Mouse (Mus musculus): ENCODE results near the gene Abl2. TPM values are rescaled to one million over a fixed set of nuclear protein-coding genes. Genes with fewer than 3 reads are reported as not detected.

The Abl2 gene
- total and polyA plus RNA-seq, 3 experiments: 8.6 to 15.2 (median 14.7) TPM

- H3K9me3 ChIP-seq (replicated peaks): no peaks in the 10 kb centered on the region
Measured at GRCm38 (mm10) chr1:156674195-156675000, 115.8 kb downstream of the Abl2 start, which contains the start of gene Tor3a. TSS of gene Tor3a (minus strand) at chr1:156674356.

GRCm38 (mm10) chr1:156676171-156676570, 117.6 kb downstream of the Abl2 start:
- Histone ChIP-seq H3K4me3 (ENCODE audit: low read depth, low read length) (no peak overlapping the region), H3K4me1 (ENCODE audit: insufficient read depth, low read depth, low read length) (peaks cover 31% of the 10 kb centered on the region), H3K9me3 (replicated peaks) (no peaks in the 10 kb centered on the region), H3K36me3 (replicated peaks) (peaks cover 28% of the 10 kb centered on the region), H3K27me3 (ENCODE audit: insufficient read depth, low read length) (peaks cover 4% of the 10 kb centered on the region; the same call in 1 of the 2 replicates)
- DNase-seq (ENCODE audit: low spot score) (peak; percentile 59), ATAC-seq (ENCODE audit: extremely low read depth, insufficient number of reproducible peaks, low FRiP score, poor library complexity, severe bottlenecking) (no peak)
- TF ChIP-seq POLR2AphosphoS5 (IDR thresholded peaks at IDR 0.05; ENCODE audit: insufficient replicate concordance, low read depth, low read length): no peak
- TF ChIP-seq CTCF (IDR thresholded peaks at IDR 0.05; ENCODE audit: low read depth, low read length): peak; percentile 91

More at GRCm38 (mm10) chr1:156674195-156675000, 115.8 kb downstream of the Abl2 start, which contains the start of gene Tor3a:
- Histone ChIP-seq H3K36me3 (replicated peaks) (peaks cover 12% of the 10 kb centered on the region), H3K4me3 (ENCODE audit: low read depth, low read length) (peak within 1 kb of the TSS; percentile 74), H3K4me1 (ENCODE audit: insufficient read depth, low read depth, low read length) (peaks cover 31% of the 10 kb centered on the region), H3K27me3 (ENCODE audit: insufficient read depth, low read length) (peaks cover 5% of the 10 kb centered on the region; the same call in 1 of the 2 replicates)
- 0 out of 2 replicates have a peak, but pooled peaks have one; percentile 43 for ATAC-seq (ENCODE audit: extremely low read depth, insufficient number of reproducible peaks, low FRiP score, poor library complexity, severe bottlenecking)
- DNase-seq (ENCODE audit: low spot score): peak; percentile 73
- TF ChIP-seq TAL1 (conservative IDR thresholded peaks at IDR 0.05; ENCODE audit: low read depth, low read length) (no peak), POLR2AphosphoS5 (IDR thresholded peaks at IDR 0.05; ENCODE audit: insufficient replicate concordance, low read depth, low read length) (no peak), CTCF (IDR thresholded peaks at IDR 0.05; ENCODE audit: low read depth, low read length) (no peak), GATA2 (IDR thresholded peaks at IDR 0.05; ENCODE audit: borderline replicate concordance, low read depth, low read length) (no peak), GATA1 (IDR thresholded peaks at IDR 0.05; ENCODE audit: borderline replicate concordance, low read length) (no peak)

- Histone ChIP-seq H3K36me3 (replicated peaks) (peaks cover 30% of the 10 kb centered on the region), H3K4me1 (ENCODE audit: insufficient read depth, low read depth, low read length) (peaks cover 31% of the 10 kb centered on the region), H3K4me3 (ENCODE audit: low read depth, low read length) (no peak overlapping the region), H3K9me3 (replicated peaks) (no peaks in the 10 kb centered on the region), H3K27me3 (ENCODE audit: insufficient read depth, low read length) (peaks cover 4% of the 10 kb centered on the region; the same call in 1 of the 2 replicates)
- DNase-seq (ENCODE audit: low spot score) (no peak), ATAC-seq (ENCODE audit: extremely low read depth, insufficient number of reproducible peaks, low FRiP score, poor library complexity, severe bottlenecking) (no peak)
- TF ChIP-seq GATA2 (IDR thresholded peaks at IDR 0.05; ENCODE audit: borderline replicate concordance, low read depth, low read length) (no peak), TAL1 (conservative IDR thresholded peaks at IDR 0.05; ENCODE audit: low read depth, low read length) (no peak), GATA1 (IDR thresholded peaks at IDR 0.05; ENCODE audit: borderline replicate concordance, low read length) (no peak), CTCF (IDR thresholded peaks at IDR 0.05; ENCODE audit: low read depth, low read length) (no peak), POLR2AphosphoS5 (IDR thresholded peaks at IDR 0.05; ENCODE audit: insufficient replicate concordance, low read depth, low read length) (no peak)
Measured at GRCm38 (mm10) chr1:156676596-156676995, 118.0 kb downstream of the Abl2 start.

GRCm38 (mm10) chr1:156677230-156677629, 118.6 kb downstream of the Abl2 start:
- H3K9me3 ChIP-seq (replicated peaks): no peaks in the 10 kb centered on the region
- peaks cover 4% of the 10 kb centered on the region; the same call in 1 of the 2 replicates for H3K27me3 ChIP-seq (ENCODE audit: insufficient read depth, low read length)
- DNase-seq (ENCODE audit: low spot score): no peak
- H3K4me1 ChIP-seq (ENCODE audit: insufficient read depth, low read depth, low read length): peaks cover 31% of the 10 kb centered on the region
- TF ChIP-seq GATA1 (IDR thresholded peaks at IDR 0.05; ENCODE audit: borderline replicate concordance, low read length) (no peak), POLR2AphosphoS5 (IDR thresholded peaks at IDR 0.05; ENCODE audit: insufficient replicate concordance, low read depth, low read length) (no peak), TAL1 (conservative IDR thresholded peaks at IDR 0.05; ENCODE audit: low read depth, low read length) (no peak), GATA2 (IDR thresholded peaks at IDR 0.05; ENCODE audit: borderline replicate concordance, low read depth, low read length) (no peak), CTCF (IDR thresholded peaks at IDR 0.05; ENCODE audit: low read depth, low read length) (no peak)
- H3K4me3 ChIP-seq (ENCODE audit: low read depth, low read length): no peak overlapping the region
- no peak for ATAC-seq (ENCODE audit: extremely low read depth, insufficient number of reproducible peaks, low FRiP score, poor library complexity, severe bottlenecking)
- peaks cover 35% of the 10 kb centered on the region for H3K36me3 ChIP-seq (replicated peaks)

GRCm38 (mm10) chr1:156679599-156679998, 121.0 kb downstream of the Abl2 start:
- peaks cover 9% of the 10 kb centered on the region for H3K4me1 ChIP-seq (ENCODE audit: insufficient read depth, low read depth, low read length)
- no peaks in the 10 kb centered on the region for H3K27me3 ChIP-seq (ENCODE audit: insufficient read depth, low read length)
- peaks cover 54% of the 10 kb centered on the region for H3K36me3 ChIP-seq (replicated peaks)
- ATAC-seq (ENCODE audit: extremely low read depth, insufficient number of reproducible peaks, low FRiP score, poor library complexity, severe bottlenecking): no peak
- no peak overlapping the region for H3K4me3 ChIP-seq (ENCODE audit: low read depth, low read length)
- no peak for TF ChIP-seq TAL1 (conservative IDR thresholded peaks at IDR 0.05; ENCODE audit: low read depth, low read length)
- no peak for TF ChIP-seq GATA1 (IDR thresholded peaks at IDR 0.05; ENCODE audit: borderline replicate concordance, low read length)
- TF ChIP-seq GATA2 (IDR thresholded peaks at IDR 0.05; ENCODE audit: borderline replicate concordance, low read depth, low read length): no peak
- no peak for TF ChIP-seq POLR2AphosphoS5 (IDR thresholded peaks at IDR 0.05; ENCODE audit: insufficient replicate concordance, low read depth, low read length)
- no peak for TF ChIP-seq CTCF (IDR thresholded peaks at IDR 0.05; ENCODE audit: low read depth, low read length)
- no peak for DNase-seq (ENCODE audit: low spot score)
- H3K9me3 ChIP-seq (replicated peaks): no peaks in the 10 kb centered on the region

GRCm38 (mm10) chr1:156686025-156686661, 127.6 kb downstream of the Abl2 start:
- peaks cover 93% of the 10 kb centered on the region for H3K36me3 ChIP-seq (replicated peaks)

More at GRCm38 (mm10) chr1:156686025-156686661, 127.6 kb downstream of the Abl2 start:
- no peak for TF ChIP-seq GATA1 (IDR thresholded peaks at IDR 0.05; ENCODE audit: borderline replicate concordance, low read length)
- no peak for TF ChIP-seq CTCF (IDR thresholded peaks at IDR 0.05; ENCODE audit: low read depth, low read length)
- no peak for TF ChIP-seq POLR2AphosphoS5 (IDR thresholded peaks at IDR 0.05; ENCODE audit: insufficient replicate concordance, low read depth, low read length)
- no peak for TF ChIP-seq TAL1 (conservative IDR thresholded peaks at IDR 0.05; ENCODE audit: low read depth, low read length)
- no peak for TF ChIP-seq GATA2 (IDR thresholded peaks at IDR 0.05; ENCODE audit: borderline replicate concordance, low read depth, low read length)
- Histone ChIP-seq H3K4me1 (ENCODE audit: insufficient read depth, low read depth, low read length) (no peaks in the 10 kb centered on the region), H3K27me3 (ENCODE audit: insufficient read depth, low read length) (no peaks in the 10 kb centered on the region), H3K9me3 (replicated peaks) (no peaks in the 10 kb centered on the region), H3K4me3 (ENCODE audit: low read depth, low read length) (no peak overlapping the region)
- DNase-seq (ENCODE audit: low spot score) (no peak), ATAC-seq (ENCODE audit: extremely low read depth, insufficient number of reproducible peaks, low FRiP score, poor library complexity, severe bottlenecking) (no peak)

Other genes starting within 250 kb of the Abl2 start
- gene Nphs2, start 248.1 kb upstream of the Abl2 start, total RNA-seq (2014; fragmentation: Nextera tagmentation): not detected in 2 replicates
- gene Nphs2, start 248.1 kb upstream of the Abl2 start, total RNA-seq (2017): 0.12 TPM in 1 of 2 replicates, not detected in the other
- gene Nphs2, start 248.1 kb upstream of the Abl2 start, polyA plus RNA-seq (2012): not detected in 2 replicates
- gene Gm2000, start 192.7 kb upstream of the Abl2 start, total RNA-seq (2014; fragmentation: Nextera tagmentation): 425 and 455 TPM in 2 replicates
- 3,171 and 3,208 TPM in 2 replicates for gene Gm2000, start 192.7 kb upstream of the Abl2 start, total RNA-seq (2017)
- gene Gm2000, start 192.7 kb upstream of the Abl2 start, polyA plus RNA-seq (2012): 751 and 1,611 TPM in 2 replicates
- gene Axdnd1, start 137.6 kb upstream of the Abl2 start, total RNA-seq (2014; fragmentation: Nextera tagmentation): 1.5 and 6.7 TPM in 2 replicates
- 0.46 and 1.4 TPM in 2 replicates for gene Axdnd1, start 137.6 kb upstream of the Abl2 start, total RNA-seq (2017)
- gene Axdnd1, start 137.6 kb upstream of the Abl2 start, polyA plus RNA-seq (2012): not detected in 2 replicates
- 209 and 257 TPM in 2 replicates for gene Soat1, start 84.5 kb upstream of the Abl2 start, total RNA-seq (2014; fragmentation: Nextera tagmentation)
- gene Soat1, start 84.5 kb upstream of the Abl2 start, total RNA-seq (2017): 196 and 244 TPM in 2 replicates
- gene Soat1, start 84.5 kb upstream of the Abl2 start, polyA plus RNA-seq (2012): 40.6 and 51.0 TPM in 2 replicates
- gene Gm10031, start 34.8 kb upstream of the Abl2 start, total RNA-seq (2014; fragmentation: Nextera tagmentation): 7.3 and 9.9 TPM in 2 replicates
- 15.7 and 17.2 TPM in 2 replicates for gene Gm10031, start 34.8 kb upstream of the Abl2 start, total RNA-seq (2017)
- gene Gm10031, start 34.8 kb upstream of the Abl2 start, polyA plus RNA-seq (2012): 0.18 and 0.75 TPM in 2 replicates
- gene Tor3a, start 115.6 kb downstream of the Abl2 start, total RNA-seq (2014; fragmentation: Nextera tagmentation): 2.1 and 2.6 TPM in 2 replicates
- 2.8 and 3.1 TPM in 2 replicates for gene Tor3a, start 115.6 kb downstream of the Abl2 start, total RNA-seq (2017)
- 2.5 and 4.8 TPM in 2 replicates for gene Tor3a, start 115.6 kb downstream of the Abl2 start, polyA plus RNA-seq (2012)
- gene Fam20b, start 160.3 kb downstream of the Abl2 start, total RNA-seq (2014; fragmentation: Nextera tagmentation): 36.1 and 43.3 TPM in 2 replicates
- gene Fam20b, start 160.3 kb downstream of the Abl2 start, total RNA-seq (2017): 90.0 and 93.5 TPM in 2 replicates
- gene Fam20b, start 160.3 kb downstream of the Abl2 start, polyA plus RNA-seq (2012): 9.7 and 11.8 TPM in 2 replicates

All from G1E (cell line).